Mouse (Mus musculus): ENCODE data around the gene Dock2. TPM values are rescaled to one million over a fixed set of nuclear protein-coding genes. Genes with fewer than 3 reads are reported as not detected.

The Dock2 gene
- total RNA-seq, 1 experiment from 2014 or later = 177 TPM

- no peak for ATAC-seq (replicated peaks in 1 of 2; ENCODE audit: insufficient read depth in 1 of 2, low FRiP score in 2 of 2, low TSS enrichment in 1 of 2, low read depth in 1 of 2, poor library complexity in 2 of 2, severe bottlenecking in 2 of 2)
Observed at GRCm38 (mm10) chr11:34773304-34773895, 10.3 kb downstream of the Dock2 start.

DNA sequence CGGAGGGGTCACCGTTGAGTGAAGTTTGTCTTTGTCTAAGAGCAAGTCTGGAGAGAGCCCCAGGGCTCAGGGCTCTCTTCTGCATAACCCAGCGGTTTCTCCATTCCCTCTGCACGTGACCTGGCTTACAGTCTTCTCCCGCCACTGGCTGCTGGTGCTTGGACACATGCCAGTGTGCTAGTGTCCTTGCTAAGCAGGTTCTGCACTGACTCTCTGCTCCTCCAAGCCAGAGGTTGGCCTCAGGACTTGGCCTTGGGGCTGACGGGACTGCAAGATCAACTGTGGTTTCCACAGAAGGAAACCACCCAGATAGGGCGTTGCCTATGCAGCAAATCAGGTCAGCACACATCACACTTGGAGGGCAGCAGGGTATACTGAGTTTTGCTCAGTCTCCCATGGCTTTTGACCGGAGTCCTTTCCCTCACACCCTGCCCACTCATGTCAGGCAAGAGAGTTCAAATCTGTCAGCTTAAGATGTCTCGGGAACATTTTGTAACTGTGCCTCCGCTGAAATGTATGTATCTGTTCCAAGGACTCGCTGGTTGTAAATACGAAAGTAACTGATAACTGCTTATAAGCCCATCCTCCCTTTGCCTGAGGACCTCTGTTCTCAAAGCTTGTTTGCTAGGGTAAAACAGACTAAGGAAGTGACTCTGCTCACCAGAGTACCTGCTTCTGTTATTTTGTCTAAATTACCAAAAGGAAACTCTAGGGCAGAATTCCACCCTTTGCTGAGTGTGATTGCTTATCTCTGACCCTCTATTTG is 12.3 kb downstream of the Dock2 start:
- peak; percentile 78 to 82 for ATAC-seq (replicated peaks in 1 of 2; ENCODE audit: insufficient read depth in 1 of 2, low FRiP score in 2 of 2, low TSS enrichment in 1 of 2, low read depth in 1 of 2, poor library complexity in 2 of 2, severe bottlenecking in 2 of 2)

DNA sequence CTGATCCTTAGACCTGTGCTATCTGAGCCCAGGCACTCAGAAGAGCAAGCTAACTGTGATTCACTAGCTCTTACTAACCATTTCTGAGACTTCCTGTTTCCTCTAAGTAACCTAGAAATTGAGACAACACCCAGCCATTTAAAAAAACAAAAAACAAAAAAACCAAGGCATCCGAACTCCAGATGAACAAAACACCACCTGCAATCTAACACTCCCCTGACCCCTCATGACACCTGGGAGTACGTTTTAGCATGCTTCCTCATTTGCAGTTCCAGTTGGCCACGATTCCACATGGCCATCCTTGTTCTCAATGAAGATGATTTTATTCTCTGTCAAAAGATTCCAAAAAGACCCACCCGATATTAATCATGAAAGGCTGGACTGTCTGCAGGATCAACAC is 13.0 kb downstream of the Dock2 start:
- ATAC-seq (replicated peaks in 1 of 2; ENCODE audit: insufficient read depth in 1 of 2, low FRiP score in 2 of 2, low TSS enrichment in 1 of 2, low read depth in 1 of 2, poor library complexity in 2 of 2, severe bottlenecking in 2 of 2) = 0 out of 4 replicates have a peak, but pooled peaks of 1 of the 2 experiments have one; percentile 2

- no peak for ATAC-seq (replicated peaks in 1 of 2; ENCODE audit: insufficient read depth in 1 of 2, low FRiP score in 2 of 2, low TSS enrichment in 1 of 2, low read depth in 1 of 2, poor library complexity in 2 of 2, severe bottlenecking in 2 of 2)
Observed at GRCm38 (mm10) chr11:34769946-34770345, 13.7 kb downstream of the Dock2 start.

- ATAC-seq (replicated peaks in 1 of 2; ENCODE audit: insufficient read depth in 1 of 2, low FRiP score in 2 of 2, low TSS enrichment in 1 of 2, low read depth in 1 of 2, poor library complexity in 2 of 2, severe bottlenecking in 2 of 2) = peak in 1 of 2 experiments; percentile 46; a peak in 2 of 4 replicates
Observed at GRCm38 (mm10) chr11:34769396-34769795, 14.3 kb downstream of the Dock2 start.

DNA sequence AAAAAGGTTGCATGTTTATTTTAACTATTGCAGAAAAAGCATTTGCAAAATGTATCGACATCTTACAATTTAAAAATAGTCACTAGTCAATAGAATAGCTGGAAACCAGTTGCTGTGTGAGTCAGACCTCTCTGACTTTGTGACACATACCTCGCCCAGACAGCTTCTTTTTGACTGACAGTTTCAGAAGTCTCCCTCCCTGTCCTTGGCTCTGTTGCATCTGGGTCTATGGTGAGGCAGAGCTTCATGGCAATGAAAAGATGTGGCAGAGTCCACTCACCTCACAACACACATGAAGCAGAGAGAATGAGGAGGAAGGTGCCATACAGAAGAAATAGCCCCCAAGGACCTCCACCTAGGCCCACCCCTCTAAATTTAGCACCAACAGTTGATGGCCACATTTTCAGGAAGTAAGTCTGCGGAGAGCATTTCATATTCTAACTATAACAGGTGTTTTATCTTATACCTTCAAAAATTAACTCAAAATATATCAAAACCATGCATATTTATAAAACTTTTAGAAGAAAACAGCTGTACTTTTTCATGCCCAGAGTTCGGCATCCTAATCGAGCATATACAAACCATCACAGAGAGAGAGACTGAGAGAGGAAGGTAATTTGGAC is 19.8 kb downstream of the Dock2 start:
- ATAC-seq (replicated peaks in 1 of 2; ENCODE audit: insufficient read depth in 1 of 2, low FRiP score in 2 of 2, low TSS enrichment in 1 of 2, low read depth in 1 of 2, poor library complexity in 2 of 2, severe bottlenecking in 2 of 2) = no peak

DNA sequence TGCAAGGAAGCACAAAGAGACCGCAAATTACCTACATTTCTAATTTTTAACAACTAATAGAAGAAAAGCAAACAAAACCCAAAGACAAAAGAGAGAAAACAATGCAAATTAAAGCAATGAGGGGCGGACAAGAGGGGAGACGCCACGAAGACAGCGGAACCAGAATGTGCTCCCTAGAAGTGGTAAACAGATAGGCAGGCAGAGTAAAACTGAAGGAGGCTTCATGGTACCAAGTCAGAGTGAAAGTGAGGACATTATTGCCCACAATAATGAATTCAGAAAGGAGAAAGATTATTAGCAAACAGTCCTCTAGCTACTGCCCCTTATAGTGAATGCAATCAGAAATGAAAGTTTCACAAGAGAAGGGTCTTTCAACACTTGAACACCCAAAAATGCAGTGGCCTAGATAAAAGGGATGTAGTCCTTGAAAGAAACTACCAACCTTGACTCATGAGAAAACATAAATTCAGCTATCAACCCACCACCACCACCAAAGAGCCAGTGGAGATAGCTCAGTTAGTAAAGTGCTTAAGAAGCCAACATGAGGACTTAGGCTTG is 21.0 kb downstream of the Dock2 start:
- ATAC-seq (replicated peaks in 1 of 2; ENCODE audit: insufficient read depth in 1 of 2, low FRiP score in 2 of 2, low TSS enrichment in 1 of 2, low read depth in 1 of 2, poor library complexity in 2 of 2, severe bottlenecking in 2 of 2) = no peak; a peak in 1 of 4 replicates

- no peak for ATAC-seq (replicated peaks in 1 of 2; ENCODE audit: insufficient read depth in 1 of 2, low FRiP score in 2 of 2, low TSS enrichment in 1 of 2, low read depth in 1 of 2, poor library complexity in 2 of 2, severe bottlenecking in 2 of 2)
Observed at GRCm38 (mm10) chr11:34762125-34762524, 21.6 kb downstream of the Dock2 start.

DNA sequence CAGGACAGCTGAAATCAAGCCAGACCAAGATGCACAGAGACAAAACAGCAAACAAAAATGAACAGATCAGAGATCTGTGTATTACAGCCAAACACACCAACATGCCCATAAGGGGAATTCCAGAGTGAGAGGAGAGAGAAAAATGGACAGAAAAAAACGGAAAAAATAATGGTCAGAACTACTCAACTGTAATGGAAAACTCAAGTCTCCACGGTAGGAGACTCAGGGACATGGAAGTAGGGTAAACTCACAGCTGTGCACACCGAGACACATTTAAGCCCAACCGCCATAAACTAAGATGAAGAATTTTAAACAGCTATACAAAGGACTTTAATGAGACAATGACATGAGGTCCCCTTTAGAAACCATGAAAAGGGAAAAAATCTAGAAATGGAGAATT is 24.1 kb downstream of the Dock2 start:
- no peak for ATAC-seq (replicated peaks in 1 of 2; ENCODE audit: insufficient read depth in 1 of 2, low FRiP score in 2 of 2, low TSS enrichment in 1 of 2, low read depth in 1 of 2, poor library complexity in 2 of 2, severe bottlenecking in 2 of 2)

GRCm38 (mm10) chr11:34741081-34741480 is 42.6 kb downstream of the Dock2 start:
- no peak for ATAC-seq (replicated peaks in 1 of 2; ENCODE audit: insufficient read depth in 1 of 2, low FRiP score in 2 of 2, low TSS enrichment in 1 of 2, low read depth in 1 of 2, poor library complexity in 2 of 2, severe bottlenecking in 2 of 2)

DNA sequence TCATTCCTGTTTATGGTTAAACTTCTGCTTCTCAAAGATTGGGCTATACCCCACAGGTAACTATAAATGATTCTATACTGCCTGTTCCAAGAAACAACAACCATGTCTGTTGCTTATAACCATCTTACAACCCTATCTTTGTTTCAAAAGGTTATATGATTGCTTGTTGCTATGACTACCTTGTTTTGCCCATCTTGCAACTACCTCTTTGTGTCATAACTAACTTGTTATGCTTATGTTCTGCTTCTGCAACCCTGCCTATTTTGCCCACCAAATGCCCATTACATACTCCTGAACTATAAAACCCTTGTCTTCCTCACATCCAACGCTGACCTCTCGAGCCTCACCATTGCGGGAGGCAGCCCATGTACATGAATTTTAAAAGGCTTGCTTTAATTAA is 43.9 kb downstream of the Dock2 start:
- no peak for ATAC-seq (replicated peaks in 1 of 2; ENCODE audit: insufficient read depth in 1 of 2, low FRiP score in 2 of 2, low TSS enrichment in 1 of 2, low read depth in 1 of 2, poor library complexity in 2 of 2, severe bottlenecking in 2 of 2)

GRCm38 (mm10) chr11:34738945-34739344 is 44.7 kb downstream of the Dock2 start:
- ATAC-seq (replicated peaks in 1 of 2; ENCODE audit: insufficient read depth in 1 of 2, low FRiP score in 2 of 2, low TSS enrichment in 1 of 2, low read depth in 1 of 2, poor library complexity in 2 of 2, severe bottlenecking in 2 of 2) = no peak

GRCm38 (mm10) chr11:34737193-34737592 is 46.5 kb downstream of the Dock2 start:
- ATAC-seq (replicated peaks in 1 of 2; ENCODE audit: insufficient read depth in 1 of 2, low FRiP score in 2 of 2, low TSS enrichment in 1 of 2, low read depth in 1 of 2, poor library complexity in 2 of 2, severe bottlenecking in 2 of 2) = peak; percentile 52 to 56; a peak in 3 of 4 replicates

DNA sequence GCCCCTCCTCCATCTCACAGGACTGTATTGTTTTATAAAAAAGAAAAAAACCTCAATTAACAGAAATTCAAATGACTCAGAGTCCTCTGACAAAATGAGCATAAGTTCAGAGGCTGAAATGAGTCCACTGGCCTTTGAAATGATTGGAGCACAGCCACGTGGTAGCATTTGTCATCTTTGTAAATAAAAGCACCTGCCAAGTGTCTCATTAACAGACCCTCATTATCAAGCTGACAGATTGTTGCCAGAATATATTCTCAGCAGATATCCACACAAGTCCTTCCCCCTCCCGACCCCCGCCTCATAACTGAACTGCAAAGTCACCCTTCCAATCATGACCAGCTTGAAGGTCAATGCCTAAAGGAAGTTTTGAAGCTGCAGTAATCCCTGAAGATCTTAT is 49.7 kb downstream of the Dock2 start:
- ATAC-seq (replicated peaks in 1 of 2; ENCODE audit: insufficient read depth in 1 of 2, low FRiP score in 2 of 2, low TSS enrichment in 1 of 2, low read depth in 1 of 2, poor library complexity in 2 of 2, severe bottlenecking in 2 of 2) = no peak

GRCm38 (mm10) chr11:34727467-34727866 is 56.2 kb downstream of the Dock2 start:
- ATAC-seq (replicated peaks in 1 of 2; ENCODE audit: insufficient read depth in 1 of 2, low FRiP score in 2 of 2, low TSS enrichment in 1 of 2, low read depth in 1 of 2, poor library complexity in 2 of 2, severe bottlenecking in 2 of 2) = no peak

DNA sequence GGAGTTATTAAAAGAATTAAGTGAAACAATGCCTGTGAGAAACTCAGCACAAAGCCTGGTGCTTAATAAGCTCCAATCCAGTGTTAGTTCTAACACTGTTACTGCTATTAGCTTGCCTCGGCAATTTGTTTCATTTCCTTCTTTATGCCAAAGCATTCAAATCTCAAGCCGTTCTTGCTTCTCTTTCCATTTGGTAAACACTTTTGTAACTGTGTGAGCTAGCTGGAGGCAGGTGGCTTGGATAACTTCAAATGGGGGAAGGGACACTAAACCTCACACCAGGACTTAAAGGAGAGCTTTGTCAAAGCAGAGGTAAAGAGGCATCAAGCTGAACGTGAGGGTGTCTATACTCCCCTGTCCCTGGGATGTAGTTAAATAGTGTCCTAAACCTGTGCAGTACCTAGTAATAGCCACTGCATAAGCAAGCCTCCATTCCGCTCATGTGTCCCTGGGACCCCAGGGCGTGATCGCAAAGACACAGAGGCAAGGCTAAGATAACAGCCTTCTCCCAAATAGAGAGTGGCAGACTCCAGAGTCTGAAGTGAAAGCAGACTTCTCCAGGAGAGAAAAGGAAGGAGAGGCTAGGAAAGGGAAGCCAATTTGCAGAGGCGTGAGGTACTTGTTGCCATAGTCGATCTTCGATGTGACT is 56.9 kb downstream of the Dock2 start:
- no peak for ATAC-seq (replicated peaks in 1 of 2; ENCODE audit: insufficient read depth in 1 of 2, low FRiP score in 2 of 2, low TSS enrichment in 1 of 2, low read depth in 1 of 2, poor library complexity in 2 of 2, severe bottlenecking in 2 of 2)

- no peak for ATAC-seq (replicated peaks in 1 of 2; ENCODE audit: insufficient read depth in 1 of 2, low FRiP score in 2 of 2, low TSS enrichment in 1 of 2, low read depth in 1 of 2, poor library complexity in 2 of 2, severe bottlenecking in 2 of 2)
Observed at GRCm38 (mm10) chr11:34713360-34713759, 70.3 kb downstream of the Dock2 start.

DNA sequence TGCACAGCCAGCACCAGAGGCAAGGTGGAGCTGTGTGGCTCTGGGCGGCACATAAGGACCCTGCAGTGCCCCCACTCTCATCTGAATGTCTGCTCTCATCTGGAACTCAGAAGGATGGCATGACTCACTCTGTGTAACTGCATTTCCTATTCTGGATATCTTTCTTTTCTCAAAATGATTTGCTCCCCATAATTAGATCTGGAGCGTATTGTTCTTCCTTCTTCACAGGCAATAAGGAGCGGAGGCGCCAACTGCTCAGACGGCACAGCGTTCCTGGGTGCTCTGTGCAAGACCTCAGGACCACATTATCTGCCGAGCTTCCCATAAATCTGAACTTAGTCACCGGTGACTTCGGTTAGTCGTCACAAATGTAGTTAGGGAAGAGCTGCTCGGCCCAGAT is 75.4 kb downstream of the Dock2 start:
- ATAC-seq (replicated peaks in 1 of 2; ENCODE audit: insufficient read depth in 1 of 2, low FRiP score in 2 of 2, low TSS enrichment in 1 of 2, low read depth in 1 of 2, poor library complexity in 2 of 2, severe bottlenecking in 2 of 2) = no peak

Data from hematopoietic stem cell, adult 5-6 weeks (primary cell).